Mouse (Mus musculus) left cerebral cortex, postnatal 14 days (tissue): ENCODE measurements around the gene Usp53. TPM values are rescaled to one million over a fixed set of nuclear protein-coding genes. Genes with fewer than 3 reads are reported as not detected.

Experiments used
- DNase-seq, 2 experiments: peaks; one replicate each; pipeline ENCODE4 v3.0.0; 2021 to 2022; ENCODE audit warnings: low spot score in 2 of 2, mixed read lengths in 1 of 2
- intact Hi-C: fragments of 180-260 bp; cut with DNase I; formaldehyde crosslinking; loops from one replicate; pipeline ENCODE4 v1.15.1; 2025
- long read RNA-seq, 2 experiments: library from polyadenylated mRNA; stranded (forward); transcript quantifications; one replicate each; pipeline ENCODE4 v2.0.0; 2021
- total RNA-seq, 2 experiments: library from RNA; stranded (reverse); gene quantifications; 2 replicates each; pipeline ENCODE4 v1.2.3; 2021

Gene Usp53
- total RNA-seq, result 10 to 100 TPM; 18.4 to 21.8 TPM
- long read RNA-seq, experiment 1, partial matches to known transcripts, result 1 of 3 reads
- long read RNA-seq, experiment 1, other reads (novel, unspliced or antisense), result 2 of 3 reads
- long read RNA-seq, experiment 2, full-length matches to known transcripts, result 1 of 7 reads
- long read RNA-seq, experiment 2, partial matches to known transcripts, result 2 of 7 reads
- long read RNA-seq, experiment 2, other reads (novel, unspliced or antisense), result 4 of 7 reads

GRCm38 (mm10) chr3:122984249-122985182 lies at the start of gene Usp53:
Gene Usp53, minus strand, starts transcription at chr3:122984510.
- intact Hi-C loops, result loop anchor here (5.0 kb wide), 2 partner anchors 42 to 118 kb away; no protein-coding TSS in a partner anchor
- DNase-seq, result peak; percentile 93 to 95

- DNase-seq, result no peak
- intact Hi-C loops, result no loop called here
These were observed 49.5 kb upstream of the Usp53 start for GRCm38 (mm10) chr3:123033804-123034203.

GRCm38 (mm10) chr3:123025634-123026033 lies 41.3 kb upstream of the Usp53 start:
- intact Hi-C loops, result no loop called here
- DNase-seq, result no peak

- intact Hi-C loops, result no loop called here
- DNase-seq, result no peak
These were observed 40.4 kb upstream of the Usp53 start for GRCm38 (mm10) chr3:123024496-123025234.

- intact Hi-C loops, result no loop called here
- no peak for DNase-seq
These were observed 34.5 kb upstream of the Usp53 start for GRCm38 (mm10) chr3:123018792-123019191.

- no peak for DNase-seq
- intact Hi-C loops, result no loop called here
These were observed 29.2 kb upstream of the Usp53 start for GRCm38 (mm10) chr3:123013476-123013875.

- peak in 1 of 2 experiments; percentile 7 for DNase-seq
- intact Hi-C loops, result no loop called here
These were observed 25.1 kb upstream of the Usp53 start for GRCm38 (mm10) chr3:123009417-123009816.

- no peak for DNase-seq
- intact Hi-C loops, result no loop called here
These were observed 23.1 kb upstream of the Usp53 start for GRCm38 (mm10) chr3:123007386-123007785.

GRCm38 (mm10) chr3:123001053-123001452 lies 16.7 kb upstream of the Usp53 start:
- intact Hi-C loops, result no loop called here
- no peak for DNase-seq

GRCm38 (mm10) chr3:122998511-122998910 lies 14.2 kb upstream of the Usp53 start:
- no peak for DNase-seq
- intact Hi-C loops, result no loop called here

- no peak for DNase-seq
- intact Hi-C loops, result no loop called here
These were observed 12.7 kb upstream of the Usp53 start for GRCm38 (mm10) chr3:122996968-122997367.

- intact Hi-C loops, result loop anchor here (5.0 kb wide), 1 partner anchor 115 kb away; no protein-coding TSS in a partner anchor
- no peak for DNase-seq
These were observed 2.6 kb upstream of the Usp53 start for GRCm38 (mm10) chr3:122986906-122987305.

GRCm38 (mm10) chr3:122986386-122986785 lies 2.1 kb upstream of the Usp53 start:
- DNase-seq, result no peak
- intact Hi-C loops, result loop anchor here (5.0 kb wide), 1 partner anchor 116 kb away; no protein-coding TSS in a partner anchor

- intact Hi-C loops, result loop anchor here (5.0 kb wide), 1 partner anchor 117 kb away; no protein-coding TSS in a partner anchor
- no peak for DNase-seq
These were observed 1.1 kb upstream of the Usp53 start for GRCm38 (mm10) chr3:122985183-122985944.

GRCm38 (mm10) chr3:122983849-122984248 lies 461 bp downstream of the Usp53 start:
- DNase-seq, result peak in 1 of 2 experiments; percentile 57
- intact Hi-C loops, result loop anchor here (5.0 kb wide), 1 partner anchor 42 kb away; no protein-coding TSS in a partner anchor

- intact Hi-C loops, result no loop called here
These were observed 8.3 kb downstream of the Usp53 start for GRCm38 (mm10) chr3:122975964-122976363.

GRCm38 (mm10) chr3:122975363-122975762 lies 8.9 kb downstream of the Usp53 start:
- no peak for DNase-seq
- intact Hi-C loops, result no loop called here

More at GRCm38 (mm10) chr3:122975964-122976363, 8.3 kb downstream of the Usp53 start:
- no peak for DNase-seq

- DNase-seq, result no peak
- intact Hi-C loops, result no loop called here
These were observed 9.5 kb downstream of the Usp53 start for GRCm38 (mm10) chr3:122974833-122975232.
